Mouse (Mus musculus) kidney, postnatal 25 days (tissue): ENCODE results near the gene Auts2.

Source experiments
- DNase-seq, 2 experiments: peaks; one replicate each; pipeline ENCODE4 v3.0.0; 2021; ENCODE audit warnings: mixed read lengths in 2 of 2

Gene Auts2

DNA sequence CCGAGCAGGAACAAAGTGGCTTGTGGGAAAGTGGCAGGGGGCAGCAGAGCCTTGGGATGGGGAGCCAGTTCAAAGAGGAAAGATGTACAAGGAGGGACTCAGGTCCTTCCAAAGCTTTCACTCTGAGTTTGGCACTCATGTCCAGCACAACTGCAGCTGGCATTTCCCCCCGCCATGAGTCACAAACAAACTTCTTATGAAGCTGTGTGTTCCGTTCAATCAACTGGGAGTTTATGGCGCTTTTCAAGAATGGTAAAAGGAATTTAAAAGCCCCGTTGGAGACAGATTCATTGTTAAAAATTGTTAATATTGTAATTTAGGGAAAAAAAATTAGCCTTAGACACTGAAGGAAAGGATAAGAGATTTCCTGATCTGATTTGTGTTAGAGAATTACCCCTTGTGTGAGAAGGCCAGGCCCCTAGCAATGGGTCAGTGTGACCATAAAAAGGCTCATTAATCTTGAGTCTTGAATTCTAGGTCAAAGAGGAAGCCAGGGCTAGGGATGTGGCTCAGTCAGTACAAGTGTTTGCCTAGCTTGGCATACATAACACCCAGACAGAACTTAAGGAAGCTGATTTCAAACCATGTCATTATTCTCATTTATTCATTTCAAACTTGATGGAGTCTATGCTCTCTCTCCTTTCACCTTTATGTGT, 831.5 kb downstream of the Auts2 start:
- no peak for DNase-seq

DNA sequence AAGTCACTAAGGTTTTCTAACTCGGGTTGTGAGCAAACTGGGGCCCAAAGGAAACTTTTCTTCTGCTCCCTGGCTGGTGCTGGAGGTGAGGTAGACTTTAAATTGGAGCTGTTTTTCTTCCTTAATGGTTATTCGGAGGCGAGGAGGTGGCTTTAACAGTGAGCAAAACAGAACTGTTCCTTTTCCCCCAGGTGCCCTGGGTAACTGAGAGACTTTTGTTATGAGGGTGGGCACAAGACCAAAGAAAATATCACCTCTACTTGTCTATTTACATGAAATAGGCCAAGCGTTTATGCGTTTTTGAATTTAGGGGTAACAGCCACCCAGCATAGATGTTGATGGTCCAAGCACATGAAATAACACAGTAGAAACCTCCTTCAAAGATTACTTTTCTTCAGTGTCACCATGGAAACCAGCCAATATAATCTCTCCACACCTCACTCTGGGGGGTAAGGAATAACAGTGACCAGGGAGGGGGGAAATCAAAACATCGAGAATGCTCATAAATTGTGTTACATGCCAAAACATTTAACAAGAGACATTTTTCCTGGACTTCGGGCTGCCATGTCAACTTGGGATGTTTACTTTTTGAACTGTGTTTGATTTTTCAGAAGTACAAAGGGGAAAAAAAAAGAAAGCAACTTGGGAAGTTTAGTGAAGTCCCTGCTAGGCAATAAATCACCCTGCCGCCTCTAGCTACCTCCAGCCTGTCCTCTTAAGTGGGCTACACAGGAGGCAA, 832.2 kb downstream of the Auts2 start:
- DNase-seq = no peak

DNA sequence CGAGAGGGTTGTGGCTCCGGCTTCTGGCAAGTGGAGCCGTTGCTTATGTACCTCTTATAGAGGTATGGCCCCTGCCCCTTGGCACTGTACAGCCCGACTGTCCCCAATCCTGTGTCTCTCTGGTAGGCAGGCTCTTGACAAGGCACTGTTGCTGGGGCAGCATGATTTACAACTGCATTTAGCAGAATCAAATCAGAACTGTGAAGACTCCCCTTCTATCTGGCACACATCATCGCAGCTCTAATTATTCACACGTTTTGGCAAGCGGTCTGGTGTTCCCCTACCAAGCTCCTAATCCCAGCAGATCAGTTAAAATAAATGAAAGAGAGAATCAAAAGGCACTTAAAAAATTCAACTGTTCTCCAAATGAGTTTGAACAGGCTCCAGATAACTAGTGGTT, 835.7 kb downstream of the Auts2 start:
- DNase-seq = no peak

DNA sequence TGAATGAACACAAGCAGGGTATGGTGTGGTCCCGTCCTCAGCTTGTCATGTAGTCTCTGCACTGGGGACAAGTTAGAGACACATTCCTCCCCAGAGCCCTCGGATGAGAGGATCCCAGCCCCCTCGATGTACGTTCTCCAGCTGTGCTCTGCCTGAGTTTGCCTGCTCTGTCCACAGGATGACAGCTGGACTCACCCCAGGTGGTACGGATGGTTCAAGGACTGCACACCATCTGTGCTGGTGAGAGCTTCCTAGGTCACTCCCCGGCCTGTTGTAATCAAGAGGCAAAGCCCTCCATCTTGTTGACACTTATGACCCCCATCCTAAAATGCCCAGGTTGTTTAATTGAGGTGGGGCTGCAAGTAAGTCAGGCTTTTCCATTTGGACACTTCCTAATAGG, 839.4 kb downstream of the Auts2 start:
- DNase-seq = no peak

DNA sequence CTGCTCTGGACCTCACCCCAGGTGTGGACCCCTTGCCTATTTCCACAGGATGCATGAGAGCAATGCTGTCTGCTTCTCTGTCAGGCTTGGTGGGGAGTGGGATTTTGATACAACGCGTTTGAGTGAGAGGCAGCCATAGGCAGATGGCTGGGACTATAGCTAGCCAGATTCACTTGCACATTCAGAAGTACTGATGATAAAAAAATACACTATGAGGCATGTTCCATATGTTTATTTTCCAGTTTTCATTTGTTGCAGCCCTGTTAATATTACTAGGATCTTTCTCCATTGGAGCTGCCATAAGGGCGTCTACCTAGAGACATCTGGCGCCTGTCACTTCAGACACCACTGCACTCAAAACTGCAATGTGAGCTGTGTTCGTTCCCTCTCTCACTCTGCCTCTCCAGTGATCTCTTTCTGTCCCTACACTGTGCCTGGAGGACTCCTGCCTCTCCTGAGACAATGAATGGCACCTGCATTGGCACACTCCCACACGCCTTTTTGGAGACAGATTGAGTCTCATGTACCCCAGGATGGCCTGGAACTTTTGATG, 840.2 kb downstream of the Auts2 start:
- no peak for DNase-seq

DNA sequence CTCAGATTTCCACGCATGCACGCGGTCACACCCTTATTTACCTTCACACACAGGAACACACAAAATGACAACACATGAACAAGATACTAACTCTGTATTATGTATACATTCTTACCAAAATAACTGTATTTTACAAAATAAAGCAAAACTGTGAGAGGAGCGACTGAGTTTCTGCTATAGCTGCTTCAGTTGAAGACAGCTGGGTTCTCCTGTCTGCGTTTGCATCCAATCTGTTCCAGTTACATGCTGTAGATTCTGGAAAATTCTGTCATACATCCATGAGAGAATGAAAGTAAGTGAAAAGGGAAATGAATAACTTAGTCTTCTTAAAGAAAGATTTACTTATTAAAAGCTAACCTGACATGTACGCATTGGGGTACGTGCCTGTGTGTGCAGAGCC, 844.2 kb downstream of the Auts2 start:
- DNase-seq = no peak

DNA sequence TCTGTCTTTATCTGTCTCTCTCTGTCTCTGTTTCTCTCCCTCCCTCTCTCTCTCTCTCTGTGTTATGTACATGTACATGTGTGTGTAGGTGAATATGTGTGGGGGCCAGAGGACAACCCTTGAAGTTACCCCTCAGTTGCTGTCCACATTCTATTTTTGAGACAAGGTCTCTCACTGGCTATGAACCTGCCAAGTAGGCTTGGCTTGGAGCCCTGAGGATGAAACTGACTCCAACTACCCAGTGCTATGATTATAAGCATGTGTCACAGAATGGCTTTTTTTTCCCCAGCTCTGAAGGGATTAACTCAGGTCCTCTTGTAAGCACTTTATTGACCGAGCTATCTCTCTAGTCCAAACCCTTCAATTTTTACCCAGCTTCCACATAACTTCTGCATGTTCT, 852.4 kb downstream of the Auts2 start:
- no peak for DNase-seq

DNA sequence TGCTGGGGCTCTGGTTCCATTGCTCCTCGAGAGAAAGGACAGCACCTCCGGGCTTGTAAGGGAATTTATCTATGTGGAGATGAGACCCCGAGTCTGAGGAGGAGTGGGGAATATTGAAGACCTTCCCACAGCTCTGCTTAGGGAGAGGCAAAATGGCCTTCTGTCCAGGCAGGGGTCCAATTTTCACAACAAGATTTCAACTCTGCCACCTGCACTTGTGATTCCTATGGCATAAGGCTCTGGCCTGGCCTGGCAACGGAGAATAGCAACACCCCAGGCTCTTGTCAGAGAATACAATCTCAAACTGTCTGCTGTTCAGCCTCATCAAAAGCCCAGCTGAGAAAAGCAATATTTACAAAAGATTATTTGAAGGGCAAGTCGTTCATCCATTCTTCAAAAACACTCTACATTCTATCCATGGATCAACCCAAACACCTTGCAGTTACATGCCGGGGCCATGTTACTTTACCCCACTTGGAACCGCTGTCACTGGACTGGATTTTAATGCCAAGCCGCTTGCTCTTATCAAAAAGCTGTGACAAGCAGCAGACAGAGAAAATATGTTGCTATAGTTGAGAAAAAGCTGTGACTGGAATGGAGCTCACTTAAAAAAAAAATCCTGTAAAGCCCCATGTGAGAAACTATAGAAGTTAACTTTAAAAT, 856.1 kb downstream of the Auts2 start:
- no peak for DNase-seq

DNA sequence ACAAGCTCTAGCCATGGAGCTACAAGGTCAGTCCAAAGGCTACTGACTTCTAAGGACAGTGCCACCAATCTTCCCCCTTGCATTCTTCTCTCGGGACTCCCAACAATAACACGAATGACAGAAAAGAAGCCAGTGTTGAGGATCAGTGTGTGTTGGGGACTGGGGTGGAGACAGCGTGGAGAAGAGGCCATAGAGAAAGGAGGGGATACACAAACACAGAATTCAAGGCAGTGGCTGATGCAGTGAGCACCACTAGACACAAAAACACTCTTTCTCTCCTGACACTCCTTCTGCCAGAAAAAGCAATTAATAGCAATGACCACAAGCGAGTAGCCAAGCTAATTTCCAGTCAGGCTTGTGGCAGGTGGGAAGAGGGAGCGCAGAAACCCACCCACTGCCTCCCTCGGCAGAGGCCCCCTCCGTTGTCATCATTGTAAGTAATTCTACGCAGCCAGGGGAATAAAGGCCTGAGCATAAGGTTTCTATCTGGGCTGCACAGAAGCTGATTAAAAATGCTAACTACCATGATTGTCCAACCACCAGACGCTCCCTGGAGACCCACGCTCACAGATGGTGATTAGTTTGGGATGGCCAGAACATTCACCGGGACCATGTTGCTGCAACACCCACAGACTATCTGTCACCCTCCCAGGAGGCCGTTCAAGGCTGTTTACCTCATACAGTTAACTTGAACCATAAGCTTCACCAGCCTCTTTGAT, 862.9 kb downstream of the Auts2 start:
- DNase-seq = no peak

DNA sequence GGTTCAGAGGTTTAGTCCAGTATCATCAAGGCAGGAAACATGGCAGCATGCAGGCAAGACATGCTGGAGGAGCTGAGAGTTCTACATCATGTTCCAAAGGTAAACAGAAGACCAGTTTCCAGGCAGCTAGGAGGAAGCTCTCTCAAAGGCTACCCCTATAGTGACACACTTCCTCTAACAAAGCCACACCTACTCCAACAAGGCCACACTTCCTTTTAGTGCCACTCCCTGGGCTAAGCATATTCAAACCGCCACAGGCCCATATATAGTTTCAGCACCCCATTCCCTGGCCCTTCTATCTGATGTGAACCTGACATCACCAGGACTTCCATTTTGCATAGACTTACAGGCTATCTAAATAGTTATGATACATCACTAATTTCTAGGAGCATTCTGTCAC, 863.6 kb downstream of the Auts2 start:
- no peak for DNase-seq

DNA sequence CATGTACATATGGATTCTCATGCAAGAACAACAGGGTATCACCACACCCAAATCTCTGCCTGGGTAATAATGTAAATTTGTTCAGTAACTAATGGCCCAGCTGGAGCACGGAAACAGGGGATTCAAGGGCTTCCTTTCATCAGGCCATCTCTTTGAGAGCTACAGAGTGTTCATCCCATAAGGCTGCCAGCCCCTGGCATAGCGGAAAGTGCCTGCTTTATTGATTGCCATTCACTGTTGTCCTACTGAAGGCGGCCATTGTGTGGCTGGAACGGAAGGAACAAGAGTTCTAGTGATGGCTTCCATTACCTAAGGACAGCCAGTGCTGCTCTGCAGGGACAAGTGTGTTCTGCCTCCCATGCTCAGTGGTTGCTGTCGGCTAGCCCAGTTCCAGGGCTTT, 865.6 kb downstream of the Auts2 start:
- DNase-seq = no peak

DNA sequence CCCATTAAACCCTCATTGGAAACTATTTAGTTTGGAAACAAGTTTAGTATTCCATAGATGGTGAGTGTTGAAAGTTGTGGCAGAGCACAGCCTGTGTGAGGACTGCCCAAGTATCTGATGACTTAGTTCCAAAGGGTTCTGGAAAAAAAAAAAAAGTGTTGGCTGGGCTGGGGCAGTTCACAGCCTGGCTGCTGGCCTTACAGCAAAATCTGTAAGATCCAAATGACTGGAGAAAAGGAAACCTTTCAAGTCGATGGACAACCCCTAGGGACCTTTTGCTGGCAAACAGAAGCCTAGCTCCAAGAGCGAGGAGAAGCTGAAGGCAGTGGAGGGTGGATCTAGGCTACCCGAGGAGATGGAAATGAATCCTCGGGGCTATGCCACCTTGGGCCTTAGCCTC, 869.4 kb downstream of the Auts2 start:
- peak in 1 of 2 experiments; percentile 38 for DNase-seq

DNA sequence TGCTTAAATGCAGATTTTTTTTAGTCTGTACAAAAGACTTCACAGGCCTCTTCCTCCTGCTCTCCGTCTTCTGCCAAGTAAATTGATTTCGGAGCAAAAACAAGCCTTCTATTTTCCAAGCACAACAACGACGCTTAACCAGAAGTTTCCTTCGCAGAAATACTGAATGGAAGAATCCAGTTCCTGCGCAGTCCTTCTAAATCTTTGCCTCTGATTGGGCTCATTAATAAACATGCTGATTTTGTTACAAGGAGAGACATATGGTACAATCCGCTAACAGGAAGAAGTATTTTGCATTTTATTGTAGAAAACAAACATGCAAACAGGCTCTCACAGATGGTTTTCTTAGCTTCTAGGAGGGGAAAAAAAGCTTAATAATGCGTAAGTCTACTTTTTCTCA, 878.1 kb downstream of the Auts2 start:
- no peak for DNase-seq

DNA sequence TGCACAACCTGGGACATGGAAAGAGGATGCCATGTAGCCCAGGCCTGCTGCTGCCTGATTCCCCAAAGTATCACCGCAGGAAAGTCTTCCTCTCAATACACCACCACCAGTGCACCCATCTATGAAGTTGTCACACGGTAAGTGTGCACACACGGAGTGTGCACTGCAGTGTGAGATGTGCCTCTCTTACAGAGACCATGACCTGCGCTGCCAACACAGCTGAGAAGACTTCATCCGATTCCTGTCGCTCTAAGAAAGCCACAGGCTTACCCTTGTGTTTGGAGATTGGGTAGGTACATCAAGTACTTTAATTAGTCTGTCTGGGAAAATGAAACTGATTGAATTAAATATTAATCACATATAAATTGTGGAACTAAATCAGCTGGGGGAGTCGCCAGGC, 878.5 kb downstream of the Auts2 start:
- no peak for DNase-seq

DNA sequence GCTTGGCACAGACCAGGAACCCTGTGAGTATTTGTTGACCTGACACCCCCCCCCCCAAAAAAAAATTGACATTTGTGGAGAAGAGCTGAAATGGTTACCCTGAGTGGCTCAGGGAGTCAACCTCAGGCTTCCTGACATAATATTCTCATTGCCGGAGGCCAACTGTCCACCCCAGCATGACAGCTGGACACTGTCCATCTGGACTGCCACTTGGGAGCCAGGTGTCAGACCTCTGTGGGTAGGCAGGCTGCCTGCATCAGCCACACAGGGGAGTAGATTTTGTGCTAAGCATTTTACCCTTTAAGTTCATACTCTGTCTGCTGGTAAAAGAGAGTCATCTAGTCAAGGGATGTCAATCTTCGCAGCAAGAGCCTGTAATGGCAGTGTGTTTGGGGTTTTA, 880.5 kb downstream of the Auts2 start:
- no peak for DNase-seq

DNA sequence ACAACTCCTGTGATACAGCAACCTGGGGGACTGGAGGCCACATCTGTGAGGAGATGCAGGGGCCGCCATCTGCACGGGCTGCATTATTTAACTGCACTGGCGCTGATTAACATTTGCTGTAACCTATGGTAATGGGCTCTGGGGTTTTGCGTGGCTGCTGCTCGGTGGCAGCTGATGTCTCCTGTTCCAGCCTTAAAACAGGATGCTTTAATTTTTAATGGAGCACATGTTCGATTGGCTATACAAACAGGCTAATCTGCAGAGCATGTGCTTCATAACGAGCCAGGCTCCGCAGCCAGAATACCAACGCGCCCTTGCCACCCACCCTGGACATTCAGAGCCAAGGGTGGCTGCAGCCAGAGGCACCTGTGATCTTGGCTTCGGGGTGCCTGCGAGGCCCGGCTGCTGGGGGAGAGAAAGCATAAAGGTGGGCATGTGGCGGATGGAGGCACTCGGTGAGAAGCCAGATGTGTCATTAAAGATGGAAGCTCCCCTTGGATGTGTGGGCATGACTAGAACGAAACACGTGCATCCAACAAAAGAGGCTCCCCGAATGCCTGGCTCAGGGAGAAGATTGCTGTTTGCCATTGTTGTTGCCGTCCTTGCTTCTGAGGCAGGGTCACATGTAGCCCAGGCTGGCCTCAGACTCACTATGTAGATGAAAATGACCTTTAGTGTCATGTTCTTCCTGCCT, 884.2 kb downstream of the Auts2 start:
- DNase-seq = no peak

DNA sequence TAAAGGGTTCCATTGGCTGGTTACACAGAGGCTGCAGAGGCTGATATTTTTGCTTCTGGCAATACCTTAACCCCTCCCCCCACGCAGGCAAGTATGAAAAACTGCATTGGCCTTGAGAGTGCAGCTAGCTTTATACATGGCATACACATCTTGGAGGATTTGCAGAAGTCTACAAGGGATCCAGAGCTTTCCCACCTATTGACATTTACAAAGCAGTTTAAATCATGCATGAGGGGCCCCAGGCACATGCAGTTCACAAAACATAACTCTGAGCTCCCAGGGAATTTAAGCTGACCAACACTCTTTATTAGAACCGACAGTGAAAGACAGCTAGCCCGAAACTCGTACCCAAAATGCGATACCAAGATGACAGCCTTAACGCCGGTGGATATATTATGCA, 888.9 kb downstream of the Auts2 start:
- no peak for DNase-seq

DNA sequence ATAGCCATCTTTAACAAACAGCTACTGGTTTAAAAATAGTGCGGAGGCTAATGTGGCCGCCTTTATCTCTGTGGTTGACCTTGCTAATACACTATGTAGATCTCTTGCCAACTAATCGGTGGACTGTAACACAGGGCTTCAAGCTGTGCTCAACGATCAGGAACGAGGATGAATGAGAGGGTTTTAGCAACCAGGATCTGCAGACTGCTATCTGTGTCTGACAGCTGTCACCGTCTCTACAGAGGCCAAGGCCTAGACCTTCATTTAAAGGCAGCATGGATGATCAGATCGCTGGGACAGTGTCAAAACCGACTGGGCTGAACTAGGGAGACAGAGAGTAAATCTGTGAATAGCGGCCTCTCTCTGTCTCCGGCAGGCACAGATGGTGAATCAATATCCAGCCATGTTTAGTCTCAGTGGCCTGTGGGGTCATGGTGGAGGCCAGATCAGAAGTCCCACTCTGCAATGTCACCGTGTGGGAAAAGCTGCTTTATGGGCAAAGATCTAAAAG, 892.7 kb downstream of the Auts2 start:
- peak; percentile 36 to 65 for DNase-seq

DNA sequence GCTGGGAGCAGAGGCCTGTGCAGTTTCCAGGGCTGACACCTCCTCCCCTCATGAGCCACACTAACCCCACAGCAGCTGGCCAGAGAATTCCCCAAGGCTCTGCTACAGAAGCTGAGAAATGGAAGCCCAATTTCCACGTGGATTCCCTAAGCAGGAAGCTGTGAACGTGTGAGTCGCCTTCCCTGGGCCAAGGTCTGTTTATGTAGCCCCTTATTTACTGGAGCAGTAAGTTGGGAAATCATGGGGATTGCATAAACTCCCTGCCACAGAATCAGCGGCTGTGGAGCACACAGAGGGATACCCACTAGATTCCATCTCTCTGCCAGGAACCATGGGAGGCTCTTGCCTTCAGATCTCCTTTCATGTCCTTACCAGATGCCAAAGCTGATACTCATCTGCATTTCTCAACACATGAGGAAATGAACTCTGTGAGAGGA, 895.4 kb downstream of the Auts2 start:
- DNase-seq = no peak

DNA sequence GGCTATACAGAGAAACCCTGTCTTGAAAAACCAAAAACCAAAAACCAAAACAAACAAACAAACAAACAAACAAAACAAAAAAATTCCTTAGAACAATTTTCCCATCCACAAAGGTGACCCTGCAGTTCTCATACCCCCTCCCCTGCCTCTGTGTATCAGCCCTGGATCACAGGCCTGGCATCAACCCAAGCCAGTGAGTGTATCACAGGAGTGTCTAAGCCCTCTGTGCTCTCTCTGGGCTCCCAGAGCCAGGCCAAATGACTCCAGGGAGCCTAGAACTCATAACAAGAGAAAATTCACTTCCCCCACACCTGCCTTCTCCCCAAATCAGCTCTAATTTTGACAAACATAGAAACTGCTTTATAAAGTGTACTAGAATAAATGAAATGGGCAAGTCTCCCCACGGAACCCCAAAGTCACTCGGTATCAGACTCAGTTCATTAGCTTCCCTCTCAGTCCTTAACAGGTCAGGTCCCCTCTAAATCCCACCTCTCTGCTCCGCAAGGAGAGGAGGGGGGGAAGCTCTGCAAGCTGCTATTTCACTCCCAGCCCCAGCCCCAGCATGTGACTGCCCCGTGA, 896.0 kb downstream of the Auts2 start:
- DNase-seq = peak; percentile 41 to 81

DNA sequence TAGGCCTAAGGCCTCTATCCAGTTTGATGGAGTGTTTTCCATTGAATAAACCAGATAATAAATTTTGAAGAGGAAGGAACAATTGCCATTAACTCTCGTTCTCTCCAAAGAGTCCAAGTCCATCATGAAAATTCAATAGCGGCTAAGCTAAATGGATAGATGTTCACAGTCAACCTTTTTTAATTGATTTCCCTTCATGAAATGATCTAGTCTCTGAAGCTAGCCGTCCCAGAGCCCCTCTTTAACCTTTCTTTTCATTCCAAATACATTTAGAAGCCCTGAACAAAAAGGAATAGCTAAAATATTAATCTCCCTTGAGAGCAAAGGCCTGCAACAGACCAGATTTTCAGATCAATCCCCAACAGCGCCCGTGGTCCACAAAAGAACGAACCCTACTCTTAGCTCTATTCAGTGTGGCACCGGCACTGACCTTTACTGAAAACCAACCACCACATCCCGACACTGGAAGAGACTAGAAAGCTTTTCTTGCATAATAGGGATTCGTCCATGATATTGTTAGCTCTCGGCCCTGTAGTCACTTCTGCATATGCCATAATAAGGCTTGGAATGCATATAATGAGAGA, 896.9 kb downstream of the Auts2 start:
- DNase-seq = no peak
